Mouse (Mus musculus) heart, adult 9 months (tissue): ENCODE data around the gene Inka1.
A peak's percentile ranks its signal among the peaks of the same experiment; 100 is the strongest.
"Not testable (repeated sequence)": the region's sequence is repeated elsewhere in the genome, so short reads cannot be mapped to it uniquely, and the experiment has no call there.

Experiments used
- DNase-seq, 2 experiments: peaks; one replicate each; pipeline ENCODE4 v3.0.0; 2022; ENCODE audit warnings: low spot score in 2 of 2

The Inka1 gene

DNA sequence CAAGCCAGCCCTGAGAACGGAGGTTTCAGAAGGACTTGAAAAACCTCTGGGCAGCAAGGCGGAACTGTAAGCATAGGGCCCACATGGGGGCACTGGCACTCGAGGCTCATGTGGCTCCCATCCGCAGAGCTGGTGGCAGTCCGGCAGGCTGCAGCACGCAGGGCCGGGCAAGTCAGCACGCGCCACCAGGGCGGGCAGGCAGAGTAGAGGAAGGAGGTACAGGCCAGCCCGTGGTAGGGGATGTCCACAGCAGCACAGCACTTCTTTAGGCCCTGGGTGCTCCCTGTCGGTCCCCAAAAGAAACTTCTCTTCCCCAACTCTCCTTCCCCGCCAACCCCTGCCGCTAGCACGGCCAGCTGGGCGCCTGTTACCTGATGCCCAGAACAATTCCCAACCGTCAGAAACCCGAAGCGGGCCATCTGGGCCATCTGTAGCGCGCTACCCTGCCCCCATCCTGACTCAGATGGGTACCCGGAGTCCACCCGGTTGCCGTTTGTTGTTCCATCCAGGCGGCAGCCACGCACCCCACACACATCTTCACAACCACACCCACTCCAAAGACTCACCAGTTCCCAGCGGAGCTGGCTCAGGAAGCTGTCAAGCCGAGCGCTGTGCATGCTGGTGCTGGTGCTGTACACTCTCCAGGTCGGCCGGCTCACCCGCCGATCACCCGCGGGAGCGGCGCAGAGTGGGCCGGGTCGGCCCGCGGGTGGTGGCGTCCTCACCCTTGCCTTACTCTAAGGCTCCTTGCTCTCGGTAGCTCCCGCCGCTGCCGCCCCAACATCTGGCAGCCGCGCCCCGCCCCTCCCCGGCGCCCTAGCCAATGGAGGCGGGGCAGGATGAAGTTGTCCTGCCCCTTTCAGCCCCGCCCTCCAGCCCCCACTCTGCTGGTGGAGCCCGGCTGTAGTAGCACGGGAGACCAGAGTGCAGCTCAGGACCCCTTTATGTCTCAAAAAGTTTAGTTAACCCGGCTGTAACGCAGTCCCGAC lies at the start of gene Inka1:
Inka1 (minus strand) TSS at position 749 of the 989 bp plus-strand sequence.
- DNase-seq: peak; percentile 92

DNA sequence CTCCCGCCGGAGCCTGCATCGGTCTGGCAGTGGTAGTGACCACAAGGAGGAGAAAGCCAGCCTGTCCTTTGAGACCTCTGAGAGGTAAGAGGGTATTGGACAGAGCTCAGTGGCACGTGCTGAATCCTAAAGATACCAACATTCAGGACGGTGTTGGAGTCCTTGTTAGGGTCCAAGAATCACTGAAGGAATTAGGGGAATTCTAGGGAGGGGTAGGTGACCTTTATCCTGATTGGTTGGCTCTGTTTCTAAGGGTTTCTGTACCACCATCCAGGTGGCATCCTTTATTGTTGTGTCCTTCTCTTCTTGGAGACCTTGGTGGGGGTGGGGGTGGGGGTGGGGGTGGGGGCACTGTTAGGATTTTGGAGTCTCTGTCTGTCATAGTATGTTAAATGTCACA lies 46.4 kb upstream of the Inka1 start:
- DNase-seq: no peak

- no peak for DNase-seq
Measured at GRCm38 (mm10) chr9:108027867-108028266, 42.2 kb upstream of the Inka1 start.

GRCm38 (mm10) chr9:108026584-108026983 lies 40.9 kb upstream of the Inka1 start:
- DNase-seq: no peak

- DNase-seq: no peak
Measured at GRCm38 (mm10) chr9:108023216-108023615, 37.5 kb upstream of the Inka1 start.

DNA sequence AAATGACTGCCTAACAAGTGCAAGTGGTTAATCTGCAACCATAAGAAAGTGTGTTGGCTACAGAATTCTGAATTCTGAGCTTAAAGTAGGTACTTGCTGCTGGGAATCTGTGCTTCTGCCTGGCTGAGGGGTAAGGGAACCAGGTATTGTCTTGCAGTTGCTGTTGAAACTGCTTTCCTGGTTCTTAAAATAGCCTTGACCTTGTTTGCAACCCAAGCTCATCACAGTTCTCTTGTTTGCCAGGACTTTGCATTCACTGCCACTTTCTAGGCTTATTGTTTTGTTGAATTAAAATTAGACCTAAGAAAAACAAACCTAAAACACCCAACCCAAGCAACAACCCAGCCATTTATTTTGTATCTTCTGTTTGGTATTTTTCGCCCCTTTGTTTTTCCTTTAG lies 35.1 kb upstream of the Inka1 start:
- no peak for DNase-seq

DNA sequence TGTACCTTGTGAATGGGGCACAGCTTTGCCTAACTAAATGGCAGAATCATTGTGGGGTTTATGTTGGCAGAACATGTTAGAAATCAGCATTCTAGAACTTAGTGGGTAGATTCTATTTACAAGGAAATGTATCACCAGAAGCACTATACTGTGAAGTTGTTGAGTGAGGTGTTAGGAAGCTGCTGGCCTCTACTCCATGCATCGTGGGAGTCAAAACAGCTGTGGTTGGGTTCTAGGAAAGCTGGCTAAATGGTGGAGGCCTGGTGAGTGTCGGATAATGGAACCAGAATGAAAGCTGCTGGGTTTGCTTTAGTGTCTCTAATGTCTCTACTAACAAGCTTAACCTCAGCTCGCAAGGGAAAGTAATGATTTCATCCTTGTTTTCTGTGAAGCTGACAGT lies 31.4 kb upstream of the Inka1 start:
- DNase-seq: no peak

- DNase-seq: not testable (repeated sequence)
Measured at GRCm38 (mm10) chr9:108013577-108013976, 27.9 kb upstream of the Inka1 start.

DNA sequence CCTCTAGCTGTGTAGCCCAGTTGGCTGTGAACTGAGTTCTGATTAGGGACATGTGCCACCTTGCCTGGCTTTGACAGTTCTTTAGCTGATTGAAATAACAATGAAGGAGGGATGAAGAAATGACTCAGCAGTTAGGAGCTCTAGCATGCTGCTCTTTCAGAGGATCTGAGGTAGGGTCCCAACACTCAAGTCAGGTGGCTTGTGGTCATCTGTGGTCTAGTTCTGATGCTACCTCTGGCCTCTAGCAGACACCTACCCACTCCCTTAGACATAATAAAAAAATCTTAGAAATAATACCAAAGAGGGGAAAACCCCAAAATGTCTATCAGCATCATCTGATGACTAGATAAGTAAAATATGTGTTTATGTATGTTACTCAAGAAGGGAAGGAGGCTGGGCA lies 24.7 kb upstream of the Inka1 start:
- no peak for DNase-seq

DNA sequence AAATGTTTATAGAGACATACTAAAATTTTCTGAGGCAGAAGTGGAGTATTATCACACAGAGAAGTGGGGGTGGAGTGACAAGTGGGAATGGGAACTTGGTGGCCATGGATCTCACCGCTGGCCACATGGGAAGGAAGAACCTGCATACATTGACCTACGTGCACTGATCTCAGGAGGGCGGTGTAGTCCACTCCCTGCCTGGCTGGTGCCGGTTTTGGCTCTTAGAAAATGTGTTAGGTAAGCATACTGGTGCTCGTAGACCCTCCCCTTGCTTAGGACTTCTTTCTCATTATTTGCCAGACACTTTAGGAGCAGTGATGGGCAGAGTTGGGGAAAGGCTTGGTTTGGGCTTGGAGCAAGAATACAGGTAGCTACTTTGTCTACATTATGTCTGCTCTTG lies 22.4 kb upstream of the Inka1 start:
- DNase-seq: no peak

GRCm38 (mm10) chr9:108003531-108003890 lies 17.8 kb upstream of the Inka1 start:
- DNase-seq: no peak

DNA sequence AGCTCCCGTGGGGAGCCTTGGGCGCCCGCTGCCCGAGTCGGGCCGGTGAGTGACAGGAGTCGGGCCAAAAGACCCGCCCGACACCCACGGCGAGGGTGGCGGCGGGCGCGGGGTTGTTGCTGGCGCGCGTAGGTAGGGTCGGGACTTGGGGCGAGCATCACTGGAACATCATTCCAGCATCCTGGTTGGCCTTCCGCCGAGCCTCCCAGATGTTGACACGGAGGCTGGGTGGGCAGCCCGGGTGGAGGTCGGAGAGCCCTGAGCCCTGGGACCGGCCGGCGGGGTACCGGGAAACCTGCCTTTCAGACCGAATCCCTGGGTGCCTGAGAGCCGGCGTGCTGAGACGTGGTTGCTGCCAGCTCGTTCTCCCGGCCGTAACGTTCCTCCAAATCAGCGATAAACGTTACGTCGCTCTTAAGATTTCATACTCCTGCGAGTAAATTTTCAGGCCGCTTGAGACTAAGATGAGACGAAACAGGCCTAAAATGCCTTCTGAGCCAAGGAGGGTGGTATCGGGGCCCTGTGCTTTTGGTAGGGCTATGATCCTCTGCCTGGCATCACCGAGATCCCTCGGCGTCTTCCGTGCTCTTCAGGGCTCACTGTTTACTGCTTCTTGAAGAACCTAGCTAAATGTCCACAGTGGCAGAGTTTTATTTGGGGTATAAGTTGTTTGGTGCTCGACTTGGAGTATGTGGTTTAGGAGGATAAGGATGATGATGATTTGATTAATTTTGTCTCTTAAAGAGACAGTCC lies 17.3 kb upstream of the Inka1 start:
- DNase-seq: no peak

DNA sequence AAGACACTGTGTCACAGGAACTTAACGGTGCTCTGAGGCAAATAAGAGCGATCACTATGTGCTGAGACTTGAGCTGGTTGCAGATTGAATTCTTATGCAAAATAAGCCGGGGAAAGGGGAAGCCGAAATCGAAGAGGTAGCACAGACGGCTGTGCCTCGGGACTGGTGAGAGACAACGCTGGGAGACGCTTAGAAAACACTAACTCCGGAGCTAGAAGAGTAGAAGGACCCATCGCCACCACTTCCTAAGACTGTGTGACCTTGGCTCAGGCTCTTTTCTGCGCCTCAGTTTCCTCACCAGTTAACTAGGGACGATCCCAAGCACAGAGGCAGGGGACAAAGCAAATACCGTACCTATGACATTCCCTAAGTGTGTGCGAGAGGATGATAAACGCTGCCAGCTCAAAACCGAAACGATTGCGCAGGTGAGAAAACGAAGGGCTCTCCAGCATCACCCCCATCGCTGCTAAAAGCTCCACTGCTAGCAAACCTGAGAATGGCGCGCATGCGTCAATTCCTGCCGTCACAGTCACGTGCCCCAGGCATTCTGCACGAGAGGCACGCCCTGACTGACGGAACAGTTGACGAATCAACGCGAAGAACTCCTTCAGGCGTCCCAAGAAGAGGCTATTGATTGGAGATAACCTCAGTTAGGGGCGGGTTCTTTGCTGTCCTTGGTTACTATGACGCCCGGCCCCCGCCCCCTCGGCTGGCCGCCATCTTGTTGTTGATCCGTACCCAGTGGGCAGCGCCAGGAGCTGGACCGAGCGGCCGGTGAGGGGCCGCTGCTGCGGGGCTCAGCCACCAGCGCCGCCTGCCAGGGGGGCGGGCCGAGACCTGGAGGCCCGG lies 16.5 kb upstream of the Inka1 start, which contains the start of gene Ip6k1:
Ip6k1 (plus strand) TSS at position 580 of the 849 bp plus-strand sequence.
- DNase-seq: peak; percentile 100

GRCm38 (mm10) chr9:107996049-107996448 lies 10.4 kb upstream of the Inka1 start, which contains the start of gene Gm20662:
TSS of gene Gm20662 (plus strand) at chr9:107996349.
- no peak for DNase-seq

DNA sequence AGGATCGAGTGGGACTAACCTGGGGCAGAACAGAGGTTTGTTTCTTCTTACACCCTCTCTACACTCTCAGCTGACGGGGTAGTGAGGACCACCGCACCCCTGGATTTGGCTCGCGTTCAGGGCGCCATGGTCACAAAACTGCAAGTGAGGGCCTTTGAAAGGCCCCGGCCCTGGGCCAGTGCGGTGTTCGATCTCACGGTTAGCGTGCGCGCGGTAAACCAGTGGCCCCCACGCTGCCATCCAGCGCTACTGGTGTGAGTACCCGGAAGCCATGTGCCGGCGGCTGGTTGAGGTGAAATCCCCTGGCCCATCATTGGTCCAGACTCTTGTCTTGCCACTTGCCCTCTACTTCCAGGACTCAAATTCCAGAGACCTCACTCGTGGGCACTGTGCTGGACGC lies 9.8 kb upstream of the Inka1 start:
- DNase-seq: no peak

DNA sequence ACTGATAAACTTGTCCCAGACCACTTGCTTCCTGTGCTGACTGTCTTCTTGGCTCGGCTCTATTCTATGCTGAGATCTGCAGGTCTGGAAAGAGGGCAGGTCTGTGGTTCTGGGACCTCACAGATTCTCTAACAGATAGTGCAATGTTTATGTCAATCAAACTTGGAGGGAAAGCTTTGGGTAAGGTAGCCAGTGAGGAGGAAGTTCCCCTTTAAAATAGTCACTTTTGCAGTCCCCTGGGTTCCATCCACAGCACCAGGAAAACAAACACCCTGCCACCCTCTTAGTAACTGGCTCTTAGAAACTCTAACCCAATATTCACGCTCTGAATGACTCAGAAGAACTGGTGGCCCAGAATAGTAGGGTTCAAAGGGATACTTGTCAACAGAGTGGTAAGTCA lies 8.8 kb upstream of the Inka1 start:
- DNase-seq: no peak

- no peak for DNase-seq
Measured at GRCm38 (mm10) chr9:107993013-107993412, 7.3 kb upstream of the Inka1 start.

DNA sequence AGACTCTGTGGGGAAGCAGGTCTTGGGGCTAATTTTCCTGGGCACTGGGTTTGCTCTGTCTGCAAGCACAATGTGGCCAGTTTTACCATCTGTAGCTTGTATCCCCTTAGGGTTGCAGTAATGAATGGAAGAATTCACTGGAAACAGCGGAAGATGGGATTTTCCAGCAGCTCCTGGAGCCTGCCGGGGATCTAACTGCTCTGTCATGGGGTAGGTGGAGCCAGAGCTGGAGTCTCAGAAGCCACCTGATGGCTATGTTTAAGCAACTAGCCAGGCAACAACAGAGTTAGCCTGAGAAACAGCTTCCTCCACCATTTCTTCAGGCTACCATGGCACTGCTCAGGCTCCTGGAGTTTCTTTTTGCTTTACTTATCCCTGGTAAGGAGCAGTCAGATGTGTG lies 6.5 kb upstream of the Inka1 start, which contains the start of gene Cdhr4:
Cdhr4 (plus strand) TSS at position 301 of the 400 bp plus-strand sequence.
- no peak for DNase-seq

DNA sequence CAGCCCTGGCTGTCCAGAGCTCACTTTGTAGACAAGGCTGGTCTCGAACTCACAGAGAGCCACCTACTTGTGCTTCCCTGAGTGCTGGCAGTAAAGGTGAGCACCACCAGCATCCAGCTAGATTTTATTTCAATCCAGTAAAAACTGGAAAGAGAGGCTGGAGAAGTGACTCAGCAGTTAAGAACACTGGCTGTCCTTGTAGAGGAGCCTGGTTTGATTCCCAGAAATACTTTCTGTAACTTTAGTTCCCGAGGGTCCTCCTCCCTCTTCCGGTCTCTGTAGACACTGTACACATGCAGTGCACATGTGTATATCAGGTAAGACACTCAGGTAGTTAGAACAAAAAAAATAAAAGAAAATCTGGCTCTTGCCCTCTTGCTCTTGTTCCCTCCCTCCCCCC lies 2.3 kb upstream of the Inka1 start:
- peak in 1 of 2 experiments; percentile 33 for DNase-seq

- DNase-seq: peak; percentile 81 to 85
Measured at GRCm38 (mm10) chr9:107986376-107986775, 697 bp upstream of the Inka1 start.

GRCm38 (mm10) chr9:107984754-107985055 lies 974 bp downstream of the Inka1 start:
- no peak for DNase-seq
